ENCODE assay signal across 10 mouse cellular contexts in the genomic region with DNA sequence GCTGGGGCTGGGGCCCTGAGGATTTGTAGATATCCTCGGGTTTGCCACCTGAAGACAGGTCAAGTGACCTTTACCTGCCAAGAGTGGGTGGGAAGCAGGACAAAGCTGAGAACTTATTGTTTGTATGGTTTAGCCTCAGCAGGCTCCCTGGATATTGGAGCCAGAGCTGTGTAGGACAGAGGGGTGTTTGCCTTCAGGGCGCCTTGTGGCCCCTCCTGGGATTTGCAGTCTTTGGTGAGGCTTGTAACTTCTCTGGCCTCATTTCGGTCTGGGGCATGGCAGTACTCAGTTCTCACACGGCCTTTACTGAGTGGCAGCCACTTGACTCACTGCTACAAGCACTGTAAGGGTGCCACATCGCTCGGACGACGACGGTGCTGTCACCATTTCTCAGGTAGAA.
DNase-seq lines count a peak whose midpoint lies in the region; ATAC-seq and TF ChIP-seq lines count a peak whose summit lies in the region.
"Had no signal": no experiment of that assay in that cellular context is flagged by ENCODE, and none has a peak within 500 bp of the region (broad histone marks: within the 10 kb centered on the region; RNA-seq: fewer than 3 reads in every experiment).

No protein-coding gene starts in this region.

- ATAC-seq in stomach, embryonic 14.5 days (ENCODE audit: insufficient number of reproducible peaks, insufficient read depth, low FRiP score, low read depth) = no peak
- ATAC-seq in stomach, postnatal 0 days (ENCODE audit: low FRiP score, low TSS enrichment) = no peak
- ATAC-seq in limb, embryonic 14.5 days (ENCODE audit: low FRiP score, low read depth) = no peak
- no peak for ATAC-seq in erythroblast, adult 5-6 weeks (replicated peaks; ENCODE audit: low FRiP score, poor library complexity, severe bottlenecking)

- peak overlapping the region; percentile 76; the same call in 1 of the 2 replicates for H3K27ac ChIP-seq in heart, embryonic 10.5 days
- H3K27ac ChIP-seq in stomach, embryonic 14.5 days (ENCODE audit: low read length) = no peak overlapping the region
- no peak overlapping the region for H3K27ac ChIP-seq in stomach, postnatal 0 days (replicated peaks)
- H3K27ac ChIP-seq in limb, embryonic 14.5 days (replicated peaks; ENCODE audit: low read depth, low read length) = no peak overlapping the region

- no peaks in the 10 kb centered on the region for H3K9me3 ChIP-seq in heart, embryonic 10.5 days
- H3K9me3 ChIP-seq in stomach, embryonic 14.5 days (ENCODE audit: control insufficient read depth, low read depth, low read length) = no peaks in the 10 kb centered on the region
- H3K9me3 ChIP-seq in stomach, postnatal 0 days (ENCODE audit: control insufficient read depth, low read length) = no peaks in the 10 kb centered on the region
- H3K9me3 ChIP-seq in limb, embryonic 14.5 days (ENCODE audit: control insufficient read depth, low read length) = no peaks in the 10 kb centered on the region

- no peak overlapping the region for H3K9ac ChIP-seq in stomach, embryonic 14.5 days (replicated peaks; ENCODE audit: low read depth, low read length)
- no peak overlapping the region for H3K9ac ChIP-seq in stomach, postnatal 0 days (ENCODE audit: low read length)
- H3K9ac ChIP-seq in limb, embryonic 14.5 days (ENCODE audit: low read depth, low read length, severe bottlenecking) = no peak overlapping the region

- TF ChIP-seq POLR2A in limb, embryonic 14.5 days (IDR thresholded peaks at IDR 0.05; ENCODE audit: borderline replicate concordance, extremely low read depth, insufficient read depth, insufficient read length) = no peak

- DNase-seq in heart, embryonic 10.5 days (ENCODE audit: low spot score) = no peak
- no peak for DNase-seq in heart, postnatal 14 days
- DNase-seq in stomach, postnatal 0 days (ENCODE audit: low spot score) = no peak
- no peak for DNase-seq in limb, embryonic 14.5 days (ENCODE audit: low spot score)
- DNase-seq in cerebellum, postnatal 4 days (ENCODE audit: low spot score in 2 of 2) = no peak
- no peak for DNase-seq in adrenal gland, postnatal 36 days
- DNase-seq: gastrocnemius, postnatal 14 days; layer of hippocampus, adult 9-11 months had no signal

- no peak for TF ChIP-seq CTCF in stomach, postnatal 0 days (IDR thresholded peaks at IDR 0.05; ENCODE audit: low read depth)

- H3K36me3 ChIP-seq in heart, embryonic 10.5 days = no peaks in the 10 kb centered on the region
- no peaks in the 10 kb centered on the region for H3K36me3 ChIP-seq in stomach, embryonic 14.5 days (ENCODE audit: control insufficient read depth, insufficient read depth, low read length)
- H3K36me3 ChIP-seq in stomach, postnatal 0 days (ENCODE audit: control insufficient read depth, insufficient read depth, low read length) = no peaks in the 10 kb centered on the region
- H3K36me3 ChIP-seq in limb, embryonic 14.5 days (ENCODE audit: control insufficient read depth, insufficient read depth, low read length) = no peaks in the 10 kb centered on the region

- H3K27me3 ChIP-seq in heart, embryonic 10.5 days (ENCODE audit: insufficient read depth, poor library complexity, severe bottlenecking) = peaks cover 7% of the 10 kb centered on the region; the same call in 1 of the 2 replicates
- H3K27me3 ChIP-seq in stomach, embryonic 14.5 days (ENCODE audit: control insufficient read depth, insufficient read depth, low read length) = 0 out of 2 replicates have a peak, but pooled peaks cover 3% of the 10 kb centered on the region
- no peaks in the 10 kb centered on the region for H3K27me3 ChIP-seq in stomach, postnatal 0 days (ENCODE audit: control insufficient read depth, insufficient read depth, low read length)
- no peaks in the 10 kb centered on the region for H3K27me3 ChIP-seq in limb, embryonic 14.5 days (ENCODE audit: control insufficient read depth, insufficient read depth, low read length)

- intact Hi-C loops in heart, postnatal 14 days (cut with DNase I) = loop anchor here (5.0 kb wide), 1 partner anchor 242 kb away; no protein-coding TSS in a partner anchor

- peak overlapping the region; percentile 61 for H3K4me3 ChIP-seq in heart, embryonic 10.5 days
- peak overlapping the region; percentile 29; the same call in 1 of the 2 replicates for H3K4me3 ChIP-seq in stomach, embryonic 14.5 days (ENCODE audit: low read depth, low read length)
- no peak overlapping the region for H3K4me3 ChIP-seq in stomach, postnatal 0 days (ENCODE audit: low read depth, low read length)
- no peak overlapping the region for H3K4me3 ChIP-seq in limb, embryonic 14.5 days (replicated peaks; ENCODE audit: low read length)

- 20% methylated on average over 9 of the region's 9 CpGs for WGBS in heart, embryonic 10.5 days
- WGBS in stomach, embryonic 14.5 days = 42% methylated on average over 9 of the region's 9 CpGs
- 51% methylated on average over 9 of the region's 9 CpGs for WGBS in stomach, postnatal 0 days
- WGBS in limb, embryonic 14.5 days = 44% methylated on average over 9 of the region's 9 CpGs

- TF ChIP-seq EP300 in stomach, postnatal 0 days (optimal IDR thresholded peaks at IDR 0.05) = no peak

- H3K4me1 ChIP-seq in heart, embryonic 10.5 days = peaks cover 15% of the 10 kb centered on the region
- H3K4me1 ChIP-seq in stomach, embryonic 14.5 days (ENCODE audit: control insufficient read depth, insufficient read depth, low read length) = peaks cover 7% of the 10 kb centered on the region; the same call in 1 of the 2 replicates
- 0 out of 2 replicates have a peak, but pooled peaks cover 2% of the 10 kb centered on the region for H3K4me1 ChIP-seq in stomach, postnatal 0 days (replicated peaks; ENCODE audit: control insufficient read depth, insufficient read depth)
- peaks cover 13% of the 10 kb centered on the region for H3K4me1 ChIP-seq in limb, embryonic 14.5 days (ENCODE audit: control insufficient read depth, insufficient read depth, low read length)

- H3K4me2 ChIP-seq in stomach, embryonic 14.5 days (replicated peaks; ENCODE audit: low read depth, low read length) = peak overlapping the region; percentile 84; the same call in 1 of the 2 replicates
- H3K4me2 ChIP-seq in stomach, postnatal 0 days (replicated peaks; ENCODE audit: low read depth) = no peak overlapping the region
- peak overlapping the region; percentile 71; the same call in 1 of the 2 replicates for H3K4me2 ChIP-seq in limb, embryonic 14.5 days (replicated peaks; ENCODE audit: low read depth, low read length, severe bottlenecking)

Comparison
In these comparisons a context has a peak if more than half of its experiments do, and no peak if none do; other contexts are left out.
1. H3K4me3 ChIP-seq: peak in heart, embryonic 10.5 days (single experiment) and stomach, embryonic 14.5 days (single experiment); none in stomach, postnatal 0 days (single experiment) and limb, embryonic 14.5 days (single experiment).